Mouse (Mus musculus) Muller cell, postnatal 12 days (primary cell): ENCODE measurements around the gene Sh3rf1.

Source experiments
- DNase-seq: peaks from one replicate; pipeline ENCODE4 v3.0.0-alpha.2; 2015; ENCODE audit errors: inconsistent ontology term

Sh3rf1 gene

DNA sequence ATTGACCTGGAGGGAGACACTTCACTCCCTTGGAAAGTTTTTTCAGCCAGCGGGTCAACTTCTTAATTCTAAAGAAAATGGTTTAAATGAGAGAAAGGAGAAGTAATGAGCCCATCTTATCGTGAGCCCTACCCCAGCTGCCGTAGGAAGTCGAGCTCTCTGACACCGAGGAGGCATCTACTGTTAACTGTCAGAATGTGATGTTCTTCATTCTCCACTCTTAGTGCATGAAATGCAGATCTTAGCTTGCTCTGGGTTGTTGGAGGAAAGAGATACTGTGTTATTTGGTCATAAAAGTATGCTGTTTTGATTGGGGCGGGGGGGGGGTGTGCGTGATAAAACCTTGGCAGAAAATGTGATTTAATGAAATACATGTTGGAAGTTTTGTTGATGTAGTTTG is 62.7 kb downstream of the Sh3rf1 start:
- DNase-seq = no peak

DNA sequence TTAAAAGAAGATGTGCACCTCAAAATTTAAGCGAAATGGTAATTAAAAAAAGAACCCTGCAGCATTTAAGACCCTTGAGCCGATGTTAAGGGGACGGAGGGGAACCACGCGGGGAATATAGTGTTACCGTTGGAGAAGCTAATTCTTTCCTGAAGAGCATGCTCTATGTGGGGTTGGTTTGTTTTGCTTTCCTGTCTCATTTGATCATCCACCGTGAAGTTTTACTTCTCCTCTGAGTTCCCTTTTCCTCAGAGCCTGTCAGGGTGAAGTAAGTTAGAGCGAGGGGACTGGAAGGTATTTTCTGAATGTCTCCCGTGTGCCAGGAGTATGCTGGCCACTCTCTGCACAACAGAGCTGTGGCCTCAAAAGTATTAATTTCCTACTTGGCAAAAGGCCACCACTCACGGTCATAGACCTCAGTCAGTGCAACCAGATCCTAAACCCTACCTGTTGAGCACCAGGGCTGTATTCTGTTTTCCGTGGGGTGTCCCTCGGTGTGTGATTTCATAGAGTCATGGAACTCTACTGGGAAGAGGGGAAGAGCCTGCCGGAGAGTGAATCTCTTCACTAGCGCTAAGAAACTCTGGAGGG is 63.2 kb downstream of the Sh3rf1 start:
- no peak for DNase-seq

DNA sequence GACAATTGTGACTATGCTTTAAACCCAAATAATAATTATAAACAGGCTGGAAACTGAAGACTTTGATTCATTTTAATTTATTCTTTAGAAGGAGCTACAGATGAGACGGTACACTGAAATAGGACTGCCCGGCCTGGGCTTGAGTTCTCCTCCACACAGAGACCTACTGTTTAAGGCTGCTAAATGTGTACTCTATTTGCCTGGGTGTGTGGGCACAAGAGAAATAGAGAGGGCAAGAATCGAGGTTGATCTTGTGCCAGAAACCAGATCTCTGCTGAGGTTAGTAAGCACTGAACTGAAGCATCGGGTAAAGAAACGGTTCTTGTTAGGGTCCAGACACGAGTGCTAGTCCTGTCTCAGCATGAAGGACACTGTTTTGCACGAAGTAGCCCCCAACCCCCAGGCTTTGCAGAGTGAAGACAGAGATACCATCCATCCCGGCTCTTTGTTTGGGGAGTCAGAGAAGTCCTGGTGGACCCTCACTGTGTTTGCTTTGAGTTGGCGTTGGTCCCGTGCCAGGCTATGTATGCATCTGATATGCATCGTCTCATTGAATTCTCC is 64.4 kb downstream of the Sh3rf1 start:
- DNase-seq = peak; percentile 29

DNA sequence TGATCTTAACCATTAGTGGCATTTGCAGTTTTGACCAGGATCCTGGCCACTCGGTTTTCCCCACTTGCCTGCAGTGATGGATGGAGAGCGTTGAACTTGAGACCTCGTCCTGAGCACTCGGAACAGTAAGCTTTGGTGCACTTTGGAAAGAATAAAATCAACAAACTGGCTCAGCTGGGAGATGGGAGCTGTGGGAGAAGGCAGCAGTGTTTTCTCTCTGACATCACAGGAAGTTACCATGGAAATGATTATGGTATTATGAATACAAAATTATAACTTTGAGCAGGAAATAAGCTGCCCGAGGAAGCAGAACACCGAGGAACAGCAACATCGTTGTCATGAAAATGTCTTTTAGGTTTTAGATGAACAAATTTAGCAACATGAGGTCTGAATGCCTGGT is 65.0 kb downstream of the Sh3rf1 start:
- DNase-seq = peak; percentile 30

DNA sequence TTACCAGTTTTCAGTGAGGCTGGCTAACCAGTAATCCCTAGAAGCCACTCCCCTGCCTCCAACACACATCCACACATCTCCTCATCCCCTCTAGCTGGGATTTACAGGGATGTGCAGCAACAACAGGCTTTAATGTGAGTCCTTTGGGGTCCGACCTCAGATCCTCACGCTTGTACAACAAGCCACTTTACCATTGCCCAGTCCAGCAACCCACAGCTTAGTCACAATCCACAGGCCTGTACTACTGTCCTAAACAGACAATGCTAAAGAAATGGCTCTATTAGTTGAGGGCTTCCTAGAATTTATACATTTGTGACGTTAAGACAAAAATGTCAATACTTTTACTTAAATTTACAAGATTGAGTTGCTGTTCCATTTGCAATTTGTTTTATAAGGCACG is 71.4 kb downstream of the Sh3rf1 start:
- DNase-seq = no peak

DNA sequence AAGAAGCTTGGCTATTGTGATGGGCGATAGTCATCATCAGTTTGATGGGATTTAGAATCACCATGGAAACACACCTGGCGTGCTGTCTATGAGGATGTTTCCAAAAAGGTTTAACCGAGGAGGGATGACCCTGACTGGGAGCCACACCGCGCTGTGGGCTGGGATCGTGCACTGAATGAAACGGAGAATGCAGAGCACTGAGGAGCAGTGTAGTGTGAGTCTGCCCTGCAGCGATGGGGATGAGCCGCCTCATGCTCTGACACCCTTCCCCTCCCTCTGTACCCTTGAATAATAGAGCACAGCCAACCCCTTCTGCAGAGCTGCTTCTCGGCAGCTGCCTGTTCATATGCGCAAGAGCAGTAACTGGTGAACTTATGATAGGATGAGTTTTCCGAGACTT is 71.8 kb downstream of the Sh3rf1 start:
- no peak for DNase-seq

DNA sequence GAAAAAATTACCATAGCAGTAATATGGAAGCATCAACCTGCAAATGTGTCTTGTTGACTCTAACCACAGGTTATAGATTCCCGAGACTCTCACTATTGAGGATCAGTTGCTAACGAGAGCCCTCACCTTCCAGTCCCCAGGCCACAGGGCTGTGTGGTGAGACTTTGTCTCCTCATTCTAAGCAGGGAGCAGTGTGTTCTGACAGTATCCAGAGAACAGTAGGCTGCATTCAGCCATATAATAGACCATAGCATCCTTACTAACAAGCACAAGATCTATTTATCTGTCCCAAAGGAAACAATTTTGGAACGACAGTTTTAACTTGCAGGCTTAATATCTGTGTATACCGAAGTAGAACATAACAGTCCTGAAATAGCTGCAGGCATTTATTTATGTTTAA is 75.2 kb downstream of the Sh3rf1 start:
- no peak for DNase-seq

DNA sequence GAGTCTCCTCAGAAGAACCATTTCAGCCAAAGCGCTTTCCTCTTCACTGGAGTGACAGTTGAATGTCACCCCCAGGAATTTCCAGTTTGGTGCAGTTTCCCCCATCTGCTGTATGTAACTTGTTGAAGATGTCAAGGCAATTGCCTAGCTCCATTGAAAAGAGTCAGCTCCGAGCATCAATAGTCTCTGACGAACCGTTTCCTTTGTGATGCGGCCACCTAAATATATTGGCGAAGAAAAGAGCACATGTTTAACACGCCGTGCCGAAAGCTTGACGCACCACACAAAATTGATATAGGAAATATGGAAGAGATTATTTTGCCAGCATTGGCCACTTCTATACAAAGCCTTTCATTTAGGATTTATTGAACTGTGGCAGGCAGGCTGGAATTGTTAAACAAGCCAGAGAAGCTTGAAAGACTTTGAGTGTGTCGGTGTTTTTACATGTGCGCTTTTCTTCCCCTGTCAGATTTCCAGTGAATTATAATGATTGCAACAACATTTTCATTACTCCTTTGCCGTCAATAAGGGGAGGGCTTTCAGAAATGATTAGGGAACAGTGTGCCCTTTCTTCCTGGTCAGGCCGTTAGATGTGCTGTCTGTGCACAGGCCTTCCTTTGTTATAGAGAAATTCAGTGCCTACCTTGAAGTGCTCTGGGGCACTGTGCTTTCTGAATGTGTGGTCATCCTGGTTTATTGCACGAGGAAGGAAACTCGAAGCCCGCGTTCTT is 77.8 kb downstream of the Sh3rf1 start:
- DNase-seq = no peak

DNA sequence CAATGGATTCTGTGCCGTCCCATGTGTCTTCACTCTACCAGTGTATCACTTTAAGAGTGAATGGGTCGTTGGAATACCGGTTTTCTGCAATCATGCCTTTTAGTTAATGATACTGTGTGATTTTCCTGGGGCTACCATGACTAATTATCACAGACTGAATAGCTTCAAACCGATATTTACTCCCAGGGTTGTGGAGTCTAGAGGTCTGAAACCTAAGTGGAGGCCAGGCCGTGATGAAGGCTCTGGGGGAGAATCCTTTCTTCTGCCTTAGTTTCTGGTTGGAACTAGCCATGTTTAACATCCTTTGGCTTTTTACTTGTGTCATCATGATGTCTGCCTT is 78.3 kb downstream of the Sh3rf1 start:
- DNase-seq = no peak

DNA sequence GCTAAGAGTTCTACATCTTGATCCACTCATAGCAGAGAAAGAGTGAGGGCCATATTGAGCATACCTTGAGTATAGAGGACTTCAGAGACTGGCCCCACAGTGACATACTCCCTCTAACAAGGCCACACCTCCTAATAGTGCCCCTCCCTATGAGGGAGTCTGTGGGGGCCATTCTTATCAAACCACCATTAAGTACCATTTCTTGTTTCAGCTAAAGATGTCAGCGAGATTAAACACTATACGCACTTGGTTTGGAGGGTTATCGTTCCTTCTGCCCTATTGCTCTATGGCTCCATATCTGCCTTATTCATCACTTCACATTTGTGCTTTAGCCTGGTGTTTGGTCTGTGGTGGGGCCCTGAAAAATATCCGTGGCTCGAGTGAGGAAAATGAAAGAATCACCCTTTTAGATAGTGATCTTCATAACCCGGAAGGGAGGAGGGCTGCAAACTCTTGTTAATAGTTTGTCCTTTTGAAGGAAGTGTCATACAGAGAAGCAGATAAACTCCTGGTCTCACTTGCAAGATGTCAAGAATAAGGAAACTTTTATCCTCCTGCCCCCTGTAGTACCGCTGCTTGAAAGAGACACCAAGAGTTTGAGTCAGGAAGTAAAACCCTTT is 81.9 kb downstream of the Sh3rf1 start:
- no peak for DNase-seq

DNA sequence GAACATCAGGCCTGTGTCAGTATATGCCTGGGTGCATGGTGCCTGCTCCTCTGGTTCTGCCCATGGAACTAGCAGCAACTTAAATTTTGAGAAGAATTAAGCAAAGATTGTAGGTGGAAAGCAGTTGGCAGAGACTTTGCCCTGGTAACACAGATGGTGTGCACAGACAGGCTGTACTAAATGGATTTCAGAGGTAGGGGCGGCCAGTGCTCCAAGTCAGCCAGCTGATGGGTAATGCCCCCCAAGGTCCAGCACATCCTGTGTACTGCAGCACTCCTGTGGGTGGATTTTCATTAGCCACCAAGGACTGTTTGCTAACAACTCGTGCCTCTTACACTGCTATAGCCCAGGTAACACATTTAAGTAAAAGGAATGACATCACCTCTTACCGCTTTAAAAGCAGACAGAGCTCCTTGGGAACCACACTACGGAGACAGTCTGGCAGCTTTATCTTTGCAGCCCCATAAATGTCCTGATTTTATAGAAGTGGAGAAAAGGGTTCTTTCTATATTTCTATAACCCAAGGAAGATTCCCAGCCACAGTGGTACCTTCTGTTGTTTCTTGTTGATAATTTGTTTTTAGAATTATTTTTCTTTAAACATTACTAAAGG is 82.9 kb downstream of the Sh3rf1 start:
- DNase-seq = no peak

DNA sequence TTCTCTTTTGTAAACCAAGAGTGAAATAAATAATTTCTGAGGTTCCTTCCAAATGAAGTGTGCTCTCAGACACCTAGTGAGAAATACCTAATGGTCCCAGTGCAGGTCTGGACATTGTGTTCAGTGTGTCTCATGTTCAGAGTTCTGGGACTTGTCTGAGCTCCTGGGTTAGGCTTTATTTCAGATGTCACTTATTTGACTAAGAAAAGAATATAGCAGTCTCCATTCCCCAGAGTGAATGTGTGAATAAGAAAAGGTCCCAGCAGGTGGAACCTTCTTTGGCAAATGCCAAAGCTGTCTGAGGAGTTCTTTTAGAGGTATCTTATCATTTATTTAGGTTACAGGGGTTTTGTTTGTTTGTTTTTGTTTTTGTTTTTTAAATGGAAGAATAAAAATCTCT is 85.2 kb downstream of the Sh3rf1 start:
- no peak for DNase-seq

DNA sequence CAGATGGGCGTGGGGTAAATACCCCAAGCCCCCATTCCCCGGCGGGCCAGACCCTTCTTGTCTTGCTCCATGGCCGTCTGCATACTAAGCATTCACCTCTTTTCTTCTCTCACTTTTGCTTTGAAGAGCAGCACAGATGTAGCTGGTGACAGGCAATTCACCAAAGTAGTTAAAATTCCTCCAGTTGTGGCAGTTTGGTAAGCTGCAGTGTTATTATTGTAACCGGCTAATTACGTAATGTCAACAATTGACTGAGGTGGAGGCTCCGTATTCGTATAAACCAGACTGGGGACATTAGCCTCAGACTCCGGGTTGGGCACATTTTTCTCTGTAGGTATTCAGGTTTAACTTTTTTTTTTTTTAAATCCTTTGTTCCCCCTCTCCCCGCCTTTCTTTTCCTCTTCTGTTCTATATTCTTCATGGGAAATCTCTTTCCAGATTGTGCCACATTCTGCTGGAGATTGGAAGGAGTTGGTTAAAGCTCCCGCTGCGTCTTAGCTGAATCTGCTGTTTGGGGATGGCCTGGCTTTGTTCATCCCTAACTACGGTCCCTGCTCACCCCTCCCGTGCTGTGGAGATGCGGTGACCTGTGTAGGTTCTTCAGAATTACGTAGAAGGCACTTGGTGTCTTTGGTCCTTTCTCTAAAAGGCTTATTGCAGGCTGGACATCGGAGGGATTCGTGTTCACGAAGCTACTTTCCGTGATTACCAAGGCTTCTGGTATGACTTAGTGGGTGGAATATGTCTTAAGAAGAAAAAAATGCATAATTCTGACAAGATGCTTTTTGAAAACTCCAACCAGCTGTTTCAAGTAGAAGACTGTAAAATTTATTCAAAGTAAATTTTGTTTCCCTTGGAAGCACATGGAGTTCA is 86.1 kb downstream of the Sh3rf1 start:
- DNase-seq = no peak

DNA sequence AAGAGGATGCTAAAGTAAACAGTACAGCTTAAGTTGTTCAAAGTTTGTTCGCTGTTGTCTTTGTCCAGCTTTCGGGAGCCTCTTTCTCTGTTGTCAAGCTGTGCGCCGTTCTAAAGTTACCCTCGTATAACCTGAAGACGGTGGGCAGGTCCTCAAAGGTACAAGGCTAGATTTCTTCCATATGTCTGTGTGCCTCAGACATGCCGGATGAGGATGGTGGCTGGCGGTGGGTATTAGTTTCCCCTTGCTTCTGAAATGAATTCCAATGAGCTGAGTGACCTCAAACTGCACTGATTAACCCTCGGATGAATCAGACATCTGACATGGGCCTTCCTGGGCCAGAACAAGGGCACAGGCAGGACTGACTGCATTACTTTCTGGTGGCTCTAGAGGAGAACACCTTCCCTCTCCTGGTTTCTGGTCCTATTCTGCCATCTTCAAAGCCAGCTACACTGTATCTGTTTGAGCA is 86.8 kb downstream of the Sh3rf1 start:
- peak; percentile 61 for DNase-seq

DNA sequence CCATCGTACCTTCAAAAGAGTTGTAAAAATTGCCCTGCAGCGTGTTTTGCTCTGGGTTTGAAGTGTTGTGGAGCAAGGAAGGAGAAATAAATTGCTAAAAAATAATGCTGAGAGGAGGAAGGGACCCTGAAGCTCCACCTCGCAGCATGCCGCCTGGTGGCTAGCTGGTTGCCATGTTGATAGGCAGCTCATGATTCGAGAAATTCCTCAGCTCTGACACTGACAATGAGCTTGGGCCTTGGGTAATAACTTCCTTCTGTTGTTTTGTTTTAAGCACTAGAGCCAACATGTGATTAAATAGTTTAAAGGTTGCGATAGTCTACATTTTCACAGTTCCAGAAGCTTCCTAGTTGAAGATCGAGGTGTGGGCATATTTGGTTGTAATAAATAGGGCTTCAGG is 89.3 kb downstream of the Sh3rf1 start:
- no peak for DNase-seq

DNA sequence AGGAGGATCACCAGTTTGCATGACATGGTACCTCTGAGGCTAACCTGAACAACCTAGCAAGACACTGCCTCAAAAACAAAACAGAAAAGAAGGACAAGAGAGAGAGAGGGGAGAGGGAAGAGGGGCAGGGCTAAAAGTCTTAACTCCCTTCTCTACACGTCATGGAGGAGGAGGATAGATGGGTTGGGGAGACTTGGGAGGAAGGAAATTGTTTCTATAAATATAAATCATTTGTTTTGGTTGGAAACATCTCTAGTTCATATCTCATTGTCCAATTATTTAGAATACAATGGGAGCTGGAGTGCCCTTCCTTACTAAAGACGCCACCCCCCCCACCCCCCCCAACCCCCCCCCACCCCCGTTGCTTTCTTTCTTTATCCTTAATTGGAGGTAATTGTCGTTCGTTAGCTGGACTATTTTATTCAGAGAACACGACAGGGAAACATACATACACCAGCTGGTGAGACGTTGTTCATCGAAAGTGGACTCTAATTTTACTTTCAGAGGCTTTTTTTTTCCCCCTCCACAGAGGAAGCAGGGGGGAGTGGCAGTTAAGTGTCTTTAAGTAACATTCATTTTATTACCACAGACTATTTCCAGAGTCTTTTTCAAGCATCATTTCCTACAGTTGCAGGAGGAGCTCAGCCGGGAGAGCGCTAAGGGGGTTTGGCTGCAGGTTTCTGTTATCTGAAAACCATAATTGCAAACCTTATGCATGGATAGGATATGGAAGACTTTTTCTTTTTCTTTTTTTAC is 92.5 kb downstream of the Sh3rf1 start:
- DNase-seq = no peak

DNA sequence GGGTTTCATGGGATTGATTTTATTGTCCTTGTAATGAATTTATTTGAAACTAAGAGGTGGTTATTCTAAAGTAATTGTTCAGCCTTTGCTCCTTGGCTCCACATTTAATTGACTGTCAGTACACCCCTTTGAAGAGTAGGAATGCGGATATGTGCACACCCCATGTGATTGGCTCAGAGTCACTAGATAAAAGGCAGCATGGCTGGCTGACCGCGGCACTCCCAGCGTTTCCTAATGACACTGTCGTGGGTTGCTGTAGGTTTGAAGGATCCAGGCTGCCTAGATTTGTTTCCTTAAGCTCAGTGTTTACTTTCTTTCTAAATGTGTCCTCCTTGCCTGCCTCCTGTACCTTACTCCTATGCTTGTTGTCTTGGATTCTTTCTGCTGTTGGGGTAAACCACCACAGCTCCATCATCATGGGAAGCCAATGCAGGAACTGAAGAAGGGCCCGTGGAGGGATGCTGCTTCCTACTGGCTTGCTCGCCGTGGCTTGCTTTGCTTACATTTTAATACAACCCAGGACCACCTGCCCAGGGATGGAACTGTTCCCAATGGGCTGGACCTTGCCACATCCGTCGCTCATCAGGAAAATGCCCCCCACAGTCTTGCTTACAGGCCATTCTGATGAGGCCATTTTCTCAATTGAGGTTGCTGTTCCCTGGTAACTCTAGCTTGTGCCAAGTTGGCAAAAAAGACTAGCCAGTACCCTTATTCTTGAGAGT is 93.3 kb downstream of the Sh3rf1 start:
- DNase-seq = peak; percentile 68

DNA sequence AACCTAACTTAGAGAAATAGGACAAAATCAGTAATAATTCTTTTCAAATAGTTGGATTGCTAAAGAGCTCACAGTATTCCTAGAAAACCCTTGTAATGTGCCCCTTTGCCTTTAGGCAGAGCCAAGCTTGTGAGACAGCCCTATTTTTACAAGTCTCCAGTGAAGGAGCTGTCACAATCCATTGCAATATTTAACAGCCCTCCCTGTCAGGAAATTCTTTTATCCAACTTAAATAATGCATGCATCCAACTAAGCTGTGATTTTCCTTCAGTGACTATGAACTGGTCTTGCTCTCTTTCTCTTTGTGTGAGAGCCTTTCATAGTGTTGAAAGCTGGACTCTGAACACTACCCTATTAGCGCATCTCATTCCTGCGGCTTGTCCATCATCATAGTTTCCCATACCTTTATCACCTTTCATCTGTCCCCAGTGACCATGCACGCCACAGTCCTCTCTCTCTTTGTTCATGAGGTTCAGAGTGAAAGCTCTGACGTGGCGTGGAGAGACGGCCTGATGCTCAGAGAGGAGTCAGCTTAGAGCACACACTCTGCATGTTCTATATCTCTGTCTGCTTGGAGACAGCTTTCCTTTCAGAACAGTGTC is 94.0 kb downstream of the Sh3rf1 start:
- DNase-seq = no peak

DNA sequence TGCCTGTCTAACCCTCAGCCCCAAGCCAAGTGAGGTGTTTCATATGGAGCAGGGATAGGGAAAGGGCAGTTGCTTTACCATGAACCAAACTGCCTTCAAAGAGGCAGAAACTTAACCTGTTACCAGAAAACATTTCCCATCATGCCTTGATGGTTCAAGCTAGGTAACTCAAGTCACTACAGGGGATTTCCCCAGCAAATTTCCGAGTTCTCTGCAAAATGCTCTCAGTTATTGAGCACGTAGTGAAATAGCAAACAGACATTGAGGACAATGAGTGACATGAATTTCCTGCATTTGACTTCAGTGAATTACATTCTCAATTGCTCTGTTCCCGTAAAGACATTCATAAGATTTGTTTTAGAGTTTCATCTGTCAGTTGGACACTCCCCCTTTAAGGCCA is 97.5 kb downstream of the Sh3rf1 start:
- no peak for DNase-seq

DNA sequence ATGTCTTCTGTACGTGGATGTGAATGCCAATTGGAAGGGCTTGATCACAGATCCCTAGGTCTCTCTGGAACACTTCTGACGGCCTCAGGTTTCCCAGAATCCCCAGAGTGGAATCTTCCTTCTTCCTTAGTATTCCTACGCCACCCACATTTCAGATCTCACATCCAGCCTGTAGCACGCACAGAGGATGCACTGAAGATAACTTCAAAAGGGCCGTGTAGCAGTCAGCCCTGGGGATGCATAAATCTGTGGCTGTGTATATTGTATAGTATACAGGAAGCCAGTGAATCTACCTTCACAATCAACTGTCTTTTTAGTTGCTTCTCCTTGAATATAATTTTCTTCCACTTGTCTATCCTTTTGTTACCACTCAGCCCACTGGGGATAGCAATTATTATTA is 98.1 kb downstream of the Sh3rf1 start:
- DNase-seq = no peak
